Mouse (Mus musculus) spleen, adult 2 months (tissue): ENCODE measurements around the gene Nav2. TPM values are rescaled to one million over a fixed set of nuclear protein-coding genes. Genes with fewer than 3 reads are reported as not detected.

Experiments used
- DNase-seq, 2 experiments: peaks; one replicate each; pipeline versions ENCODE4 v3.0.0 to v3.0.0-alpha.2; 2012 to 2021; ENCODE audit warnings: low spot score in 2 of 2, low read depth in 1 of 2
- H3K27ac ChIP-seq: fragments of 200-500 bp; 2 replicates; pipeline ENCODE4 v1.5.1; 2012; ENCODE audit warnings: low read length, inconsistent platforms; ENCODE audit not compliant: insufficient read depth
- H3K27me3 ChIP-seq: fragments of 200-500 bp; 2 replicates; pipeline ENCODE4 v1.6.1; 2012; ENCODE audit warnings: mild to moderate bottlenecking, moderate library complexity, low read length, inconsistent platforms; ENCODE audit not compliant: control insufficient read depth, insufficient read depth
- H3K36me3 ChIP-seq: fragments of 200-500 bp; 2 replicates; pipeline ENCODE4 v1.6.1; 2012; ENCODE audit warnings: mild to moderate bottlenecking, low read length, inconsistent platforms; ENCODE audit not compliant: control insufficient read depth, insufficient read depth
- H3K4me1 ChIP-seq: fragments of 200-500 bp; 2 replicates; pipeline ENCODE4 v1.6.1; 2011; ENCODE audit warnings: inconsistent platforms; ENCODE audit not compliant: control insufficient read depth, insufficient read depth, insufficient read length
- H3K4me3 ChIP-seq: fragments of 200-500 bp; 2 replicates; pipeline ENCODE4 v1.5.1; 2011; ENCODE audit warnings: mild to moderate bottlenecking, inconsistent platforms; ENCODE audit not compliant: insufficient read depth, insufficient read length; ENCODE audit errors: extremely low read depth
- CTCF ChIP-seq: fragments of 200-500 bp; IDR thresholded peaks from 2 replicates; pipeline ENCODE4 v1.5.1; 2011; ENCODE audit warnings: mild to moderate bottlenecking, inconsistent platforms; ENCODE audit not compliant: insufficient read depth, insufficient read length, insufficient replicate concordance; ENCODE audit errors: extremely low read depth
- POLR2A ChIP-seq: fragments of 200-500 bp; IDR thresholded peaks from 2 replicates; pipeline ENCODE4 v1.6.1; 2011; ENCODE audit warnings: low read depth, low read length, inconsistent platforms
- WGBS: fragments of 180-500 bp; shearing (Covaris S2); methylation state at CpG from one replicate; pipeline ENCODE4 v1.1.7; 2018; 5-methylcytosine and 5-hydroxymethylcytosine counted together
- polyA plus RNA-seq: library from polyadenylated mRNA; depleted of rRNA; stranded (reverse); fragments of >200 nt; gene quantifications from 2 replicates; pipeline ENCODE4 v1.2.3, GENCODE M21; 2012

Gene Nav2
- polyA plus RNA-seq, 1 experiment, result 3.5 TPM

- no peaks in the 10 kb centered on the region for H3K36me3 ChIP-seq
- TF ChIP-seq POLR2A (no peak), CTCF (no peak)
- no peak for DNase-seq
- H3K27ac ChIP-seq, result no peak overlapping the region
- no peaks in the 10 kb centered on the region; the same call in 1 of the 2 replicates for H3K4me1 ChIP-seq
- H3K4me3 ChIP-seq, result no peak overlapping the region
- 39% methylated on average over 1 of the region's 1 CpGs for WGBS
- no peaks in the 10 kb centered on the region for H3K27me3 ChIP-seq
Measured at GRCm38 (mm10) chr7:49396202-49396601, 487.7 kb downstream of the Nav2 start.

DNA sequence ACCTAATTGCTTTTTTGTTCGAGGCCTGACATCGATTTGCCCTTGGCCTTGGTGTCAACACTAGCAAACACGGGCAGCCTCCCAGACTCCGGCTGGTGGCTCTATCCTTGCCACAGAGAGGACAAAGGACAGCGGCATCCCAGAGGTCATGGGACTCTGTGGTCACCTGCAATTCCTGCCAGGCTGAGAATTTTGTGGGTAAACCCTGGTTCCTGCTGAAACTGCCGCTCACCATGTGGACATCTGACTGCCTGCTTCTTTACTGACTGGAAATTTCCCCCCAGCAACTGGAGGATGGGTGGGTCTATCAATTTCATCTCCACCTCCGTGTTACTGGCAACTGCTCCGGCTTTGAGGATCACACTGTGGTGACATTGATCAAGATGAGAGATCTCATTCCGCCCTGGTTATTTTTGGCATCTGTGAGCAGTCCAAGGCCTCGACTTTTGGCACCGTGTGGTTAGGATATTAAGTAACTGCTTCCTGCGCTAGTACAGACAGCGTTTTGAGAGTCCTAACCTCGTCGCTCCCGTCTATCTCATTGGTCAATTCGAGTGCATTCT lies 489.0 kb downstream of the Nav2 start:
- no peaks in the 10 kb centered on the region for H3K36me3 ChIP-seq
- 54% methylated on average over 17 of the region's 17 CpGs for WGBS
- H3K27ac ChIP-seq, result peak overlapping the region; percentile 5; the same call in 1 of the 2 replicates
- no peaks in the 10 kb centered on the region for H3K27me3 ChIP-seq
- no peak for DNase-seq
- TF ChIP-seq POLR2A, result no peak
- TF ChIP-seq CTCF, result no peak
- H3K4me1 ChIP-seq, result no peaks in the 10 kb centered on the region; the same call in 1 of the 2 replicates
- no peak overlapping the region for H3K4me3 ChIP-seq

GRCm38 (mm10) chr7:49398020-49398516 lies 489.6 kb downstream of the Nav2 start:
- H3K4me3 ChIP-seq, result no peak overlapping the region

GRCm38 (mm10) chr7:49399314-49399713 lies 490.8 kb downstream of the Nav2 start:
- H3K27me3 ChIP-seq, result no peaks in the 10 kb centered on the region
- H3K4me3 ChIP-seq, result no peak overlapping the region
- 43% methylated on average over 2 of the region's 2 CpGs for WGBS
- no peak overlapping the region for H3K27ac ChIP-seq
- DNase-seq, result peak; percentile 29 to 36
- H3K4me1 ChIP-seq, result no peaks in the 10 kb centered on the region; the same call in 1 of the 2 replicates
- TF ChIP-seq POLR2A (no peak), CTCF (peak; percentile 35; the same call in 1 of the 2 replicates)
- no peaks in the 10 kb centered on the region for H3K36me3 ChIP-seq

More at GRCm38 (mm10) chr7:49398020-49398516, 489.6 kb downstream of the Nav2 start:
- no peaks in the 10 kb centered on the region; the same call in 1 of the 2 replicates for H3K4me1 ChIP-seq
- H3K36me3 ChIP-seq, result no peaks in the 10 kb centered on the region
- no peak for DNase-seq
- H3K27ac ChIP-seq, result no peak overlapping the region; the same call in 1 of the 2 replicates
- no peaks in the 10 kb centered on the region for H3K27me3 ChIP-seq
- WGBS, result 68% methylated on average over 7 of the region's 7 CpGs
- TF ChIP-seq CTCF (no peak), POLR2A (no peak)

DNA sequence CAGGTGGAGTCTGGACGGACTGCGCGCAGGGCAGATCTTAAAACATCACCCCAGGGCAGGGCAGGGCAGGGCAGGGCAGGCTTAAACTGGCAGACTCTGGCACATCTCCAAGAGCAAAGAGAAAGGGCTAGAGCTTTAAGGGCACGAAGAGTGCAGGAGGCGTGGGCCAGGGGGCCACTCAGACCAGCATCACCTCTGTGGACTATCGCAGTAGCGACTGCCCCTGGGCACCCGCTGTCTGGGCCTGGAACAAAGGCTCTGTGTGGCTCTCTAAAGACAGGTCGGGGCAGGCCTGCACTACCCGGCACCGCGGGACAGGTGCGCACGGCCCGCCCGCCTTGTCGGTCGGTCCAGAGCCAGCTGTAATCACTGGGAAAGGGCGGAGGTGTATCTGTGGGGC lies 491.9 kb downstream of the Nav2 start:
- Histone ChIP-seq H3K4me1 (no peaks in the 10 kb centered on the region; the same call in 1 of the 2 replicates), H3K27ac (no peak overlapping the region), H3K27me3 (no peaks in the 10 kb centered on the region), H3K36me3 (no peaks in the 10 kb centered on the region), H3K4me3 (no peak overlapping the region)
- TF ChIP-seq POLR2A (no peak), CTCF (no peak)
- 94% methylated on average over 19 of the region's 19 CpGs for whole genome bisulfite sequencing
- DNase-seq, result no peak

GRCm38 (mm10) chr7:49402526-49402925 lies 494.0 kb downstream of the Nav2 start:
- H3K27ac ChIP-seq, result no peak overlapping the region
- no peaks in the 10 kb centered on the region for H3K36me3 ChIP-seq
- H3K4me1 ChIP-seq, result no peaks in the 10 kb centered on the region
- H3K27me3 ChIP-seq, result no peaks in the 10 kb centered on the region
- no peak overlapping the region for H3K4me3 ChIP-seq
- TF ChIP-seq CTCF (no peak), POLR2A (no peak)
- no peak for DNase-seq
- 77% methylated on average over 5 of the region's 5 CpGs for WGBS

GRCm38 (mm10) chr7:49407688-49408087 lies 499.2 kb downstream of the Nav2 start:
- Histone ChIP-seq H3K4me1 (no peaks in the 10 kb centered on the region), H3K36me3 (no peaks in the 10 kb centered on the region), H3K4me3 (no peak overlapping the region), H3K27me3 (no peaks in the 10 kb centered on the region), H3K27ac (no peak overlapping the region)
- TF ChIP-seq POLR2A (no peak), CTCF (no peak)
- 76% methylated on average over 9 of the region's 9 CpGs for WGBS
- no peak for DNase-seq
